Comparison of ENCODE assay signal across 8 mouse cellular contexts in genomic region chr3:96812395-96813091, GRCm38 (mm10). TPM values are rescaled to one million over a fixed set of nuclear protein-coding genes. Genes with fewer than 3 reads are reported as not detected.
DNase-seq lines count a peak whose midpoint lies in the region; ATAC-seq and TF ChIP-seq lines count a peak whose summit lies in the region.

No protein-coding gene starts in this region.

- peak; percentile 88 for TF ChIP-seq CTCF in E14TG2a.4 (conservative IDR thresholded peaks at IDR 0.05; ENCODE audit: low read length)
- peak; percentile 58 for TF ChIP-seq CTCF in forebrain, postnatal 0 days (IDR thresholded peaks at IDR 0.05; ENCODE audit: low read depth)

- H3K4me1 ChIP-seq in E14TG2a.4 (replicated peaks; ENCODE audit: low read depth, low read length): peaks cover 50% of the 10 kb centered on the region
- no peaks in the 10 kb centered on the region for H3K4me1 ChIP-seq in forebrain, postnatal 0 days (ENCODE audit: insufficient read depth)
- H3K4me1 ChIP-seq in lung, embryonic 16.5 days (replicated peaks; ENCODE audit: control insufficient read depth, insufficient read depth, low read length): peaks cover 12% of the 10 kb centered on the region

- no peak for ATAC-seq in forebrain, postnatal 0 days
- ATAC-seq in lung, embryonic 16.5 days (ENCODE audit: low read depth): peak; percentile 47; the same call in 1 of the 2 replicates

- no peaks in the 10 kb centered on the region for H3K27me3 ChIP-seq in E14TG2a.4 (ENCODE audit: insufficient read depth, low read length)
- no peaks in the 10 kb centered on the region for H3K27me3 ChIP-seq in forebrain, postnatal 0 days (ENCODE audit: insufficient read depth, low read length)
- 0 out of 2 replicates have a peak, but pooled peaks cover 2% of the 10 kb centered on the region for H3K27me3 ChIP-seq in lung, embryonic 16.5 days (ENCODE audit: control insufficient read depth, insufficient read depth, low read depth, low read length)

- H3K9ac ChIP-seq in forebrain, postnatal 0 days: no peak overlapping the region
- no peak overlapping the region for H3K9ac ChIP-seq in lung, embryonic 16.5 days (ENCODE audit: low read length)

- peak; percentile 75 for DNase-seq in c-Kit-positive CD71-negative TER-119-negative erythroid progenitor cells, embryonic 14.5 days (ENCODE audit: low read depth)
- DNase-seq in forebrain, postnatal 0 days: peak; percentile 69
- peak; percentile 79 to 84 for DNase-seq in heart, postnatal 36 days
- DNase-seq in layer of hippocampus, adult 8-10 months (ENCODE audit: low spot score in 2 of 2): peak; percentile 42 to 81
- peak; percentile 72 for DNase-seq in ovary, postnatal 36 days (ENCODE audit: low spot score)
- peak; percentile 93 for DNase-seq in thymus, postnatal 14 days

- no peak overlapping the region for H3K27ac ChIP-seq in forebrain, postnatal 0 days (ENCODE audit: low read depth, low read length)
- H3K27ac ChIP-seq in lung, embryonic 16.5 days (ENCODE audit: low read length): no peak overlapping the region

- peak overlapping the region; percentile 26; the same call in 1 of the 2 replicates for H3K4me2 ChIP-seq in forebrain, postnatal 0 days (ENCODE audit: low read depth)
- H3K4me2 ChIP-seq in lung, embryonic 16.5 days (ENCODE audit: low read depth, low read length): peak overlapping the region; percentile 42

- H3K36me3 ChIP-seq in E14TG2a.4 (ENCODE audit: insufficient read depth, low read length): no peaks in the 10 kb centered on the region
- H3K36me3 ChIP-seq in forebrain, postnatal 0 days (ENCODE audit: insufficient read depth): no peaks in the 10 kb centered on the region
- H3K36me3 ChIP-seq in lung, embryonic 16.5 days (ENCODE audit: control insufficient read depth, insufficient read depth, low read length): no peaks in the 10 kb centered on the region

- H3K9me3 ChIP-seq in E14TG2a.4 (ENCODE audit: low read length): peaks cover 4% of the 10 kb centered on the region
- H3K9me3 ChIP-seq in forebrain, postnatal 0 days (ENCODE audit: low read length): no peaks in the 10 kb centered on the region
- H3K9me3 ChIP-seq in lung, embryonic 16.5 days (ENCODE audit: control insufficient read depth, low read length): 0 out of 2 replicates have a peak, but pooled peaks cover under 1% of the 10 kb centered on the region

- WGBS in forebrain, postnatal 0 days: 44% methylated on average over 20 of the region's 20 CpGs
- WGBS in lung, embryonic 16.5 days: 26% methylated on average over 20 of the region's 20 CpGs

- intact Hi-C loops in heart, postnatal 36 days (cut with DNase I): loop anchor here (5.0 kb wide), 1 partner anchor 85 kb away; the partner anchor contains the start of genes Polr3c and Rnf115

- H3K4me3 ChIP-seq in E14TG2a.4 (replicated peaks; ENCODE audit: low read length): no peak overlapping the region
- H3K4me3 ChIP-seq in forebrain, postnatal 0 days (ENCODE audit: low read depth, low read length): no peak overlapping the region
- peak overlapping the region; percentile 14; the same call in 1 of the 2 replicates for H3K4me3 ChIP-seq in lung, embryonic 16.5 days (ENCODE audit: low read length)

RNA-seq across cellular contexts. Expression of gene Pdzk1, which starts 16.5 kb away (rescaled TPM):
- total RNA-seq in forebrain, postnatal 0 days (2014; rRNA removed): 2.0 TPM in 1 of 2 replicates, not detected in the other
- polyA plus RNA-seq in forebrain, postnatal 0 days (2015; fragmentation: Nextera tagmentation; extraction: Ambion mirVana): 0.11 and 0.19 TPM in 2 replicates
- not detected for total RNA-seq in heart, postnatal 36 days (2021)
- under 1 TPM in 2 of 4 experiments, not detected in 2; 0.25 to 0.26 TPM for total RNA-seq in layer of hippocampus, adult 8-10 months (2022)
- polyA plus RNA-seq in lung, embryonic 16.5 days (2015; fragmentation: Nextera tagmentation; extraction: Ambion mirVana): 0.64 TPM in 1 of 2 replicates, not detected in the other

RNA-seq across cellular contexts. Expression of gene Cd160, which starts 16.6 kb away (rescaled TPM):
- total RNA-seq in forebrain, postnatal 0 days (2014; rRNA removed): not detected in 2 replicates
- polyA plus RNA-seq in forebrain, postnatal 0 days (2015; fragmentation: Nextera tagmentation; extraction: Ambion mirVana): 0.08 and 0.10 TPM in 2 replicates
- total RNA-seq in heart, postnatal 36 days (2021): not detected
- not detected for total RNA-seq in layer of hippocampus, adult 8-10 months (2022)
- 0.40 and 1.8 TPM in 2 replicates for polyA plus RNA-seq in lung, embryonic 16.5 days (2015; fragmentation: Nextera tagmentation; extraction: Ambion mirVana)
